Mouse (Mus musculus): ENCODE results near the gene Sema3a. TPM values are rescaled to one million over a fixed set of nuclear protein-coding genes. Genes with fewer than 3 reads are reported as not detected.

Gene Sema3a
- polyA plus RNA-seq, 1 experiment from 2014 or later, result 71.9 TPM

GRCm38 (mm10) chr5:13630692-13631091 is 505.5 kb downstream of the Sema3a start:
- Histone ChIP-seq H3K4me2 (replicated peaks) (no peak overlapping the region), H3K4me1 (0 out of 2 replicates have a peak, but pooled peaks cover 9% of the 10 kb centered on the region), H3K4me3 (no peak overlapping the region), H3K9me3 (no peaks in the 10 kb centered on the region), H3K27me3 (no peaks in the 10 kb centered on the region), H3K9ac (no peak overlapping the region), H3K27ac (no peak overlapping the region), H3K36me3 (no peaks in the 10 kb centered on the region)
- no peak for ATAC-seq (ENCODE audit: insufficient number of reproducible peaks, insufficient read depth, low FRiP score, low TSS enrichment)

- Histone ChIP-seq H3K27me3 (no peaks in the 10 kb centered on the region), H3K4me2 (replicated peaks) (no peak overlapping the region), H3K27ac (no peak overlapping the region), H3K9ac (no peak overlapping the region), H3K4me1 (0 out of 2 replicates have a peak, but pooled peaks cover 4% of the 10 kb centered on the region), H3K4me3 (no peak overlapping the region), H3K36me3 (no peaks in the 10 kb centered on the region), H3K9me3 (no peaks in the 10 kb centered on the region)
- 39% methylated on average over 3 of the region's 3 CpGs for WGBS
- no peak for ATAC-seq (ENCODE audit: insufficient number of reproducible peaks, insufficient read depth, low FRiP score, low TSS enrichment)
These were observed 511.0 kb downstream of the Sema3a start for GRCm38 (mm10) chr5:13636237-13636636.
